Mouse (Mus musculus): Measurements from ENCODE around the gene Ank3.
A peak's percentile ranks its signal among the peaks of the same experiment; 100 is the strongest.

Ank3 gene

DNA sequence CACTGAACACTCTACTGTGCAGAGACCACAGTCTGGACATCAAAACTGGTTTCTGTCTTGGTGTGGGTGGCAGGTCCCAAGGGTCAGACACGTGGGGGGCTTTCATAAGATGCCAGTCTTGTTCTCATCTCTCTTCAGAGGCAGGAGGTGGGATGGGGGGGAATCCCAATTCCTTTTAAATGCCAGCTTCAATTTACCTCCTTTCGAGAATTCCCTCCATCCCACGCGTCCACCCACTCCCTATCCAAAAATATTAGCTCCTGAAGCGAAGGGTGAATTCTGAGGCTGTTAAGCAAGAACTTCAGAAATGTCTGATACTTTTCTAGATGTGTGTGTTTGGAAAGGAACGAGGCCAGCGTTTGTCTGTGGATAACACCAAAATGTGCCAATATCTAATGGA is 177.7 kb downstream of the Ank3 start:
- DNase-seq: peak; percentile 65

DNA sequence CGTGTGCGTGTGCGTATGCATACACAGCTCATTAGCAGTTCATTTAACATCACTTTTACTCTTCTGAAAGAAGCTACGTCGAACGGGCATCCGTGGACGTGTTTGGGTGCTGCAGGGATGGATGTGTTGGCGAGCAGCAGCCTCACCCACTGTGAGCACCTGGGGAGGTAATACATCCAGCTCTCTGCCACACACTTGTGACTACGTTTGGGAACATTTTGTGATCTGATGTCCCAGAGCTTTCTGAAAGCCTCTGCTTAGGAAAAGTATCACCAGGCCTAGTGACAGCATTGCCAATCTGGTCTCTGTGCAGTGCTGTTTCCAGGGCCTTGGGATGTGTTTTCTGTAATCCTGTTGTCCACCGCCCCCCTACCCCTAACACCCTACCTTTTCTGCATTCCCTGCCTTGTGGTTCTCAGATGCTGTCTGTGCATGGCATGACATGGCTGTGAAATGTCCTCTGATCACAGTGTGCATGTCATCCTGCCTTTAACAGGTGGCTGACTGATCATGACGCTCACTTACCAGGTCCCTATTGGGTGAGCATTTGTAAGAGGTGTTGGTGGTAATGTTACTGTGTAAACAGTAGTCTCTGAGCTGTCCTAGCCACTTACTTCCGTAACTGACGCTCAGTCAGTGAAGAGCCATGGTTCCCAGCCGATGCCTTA is 178.6 kb downstream of the Ank3 start:
- DNase-seq: no peak

DNA sequence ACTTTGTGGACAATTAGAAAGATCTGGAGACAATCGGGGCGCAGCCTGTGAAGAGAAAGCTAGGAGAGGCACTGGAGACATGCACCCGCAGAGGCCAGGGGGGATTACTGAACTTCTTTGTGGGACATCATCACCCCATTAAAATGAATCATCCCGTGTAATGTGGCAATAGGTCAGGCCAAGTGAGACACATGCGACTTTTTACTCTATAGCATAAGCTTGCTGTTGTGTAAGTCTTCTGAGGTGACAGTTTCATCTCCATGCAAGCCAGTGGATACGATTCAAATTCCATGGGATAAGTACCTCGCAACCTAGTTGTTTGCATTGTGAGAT is 179.1 kb downstream of the Ank3 start:
- DNase-seq: no peak

DNA sequence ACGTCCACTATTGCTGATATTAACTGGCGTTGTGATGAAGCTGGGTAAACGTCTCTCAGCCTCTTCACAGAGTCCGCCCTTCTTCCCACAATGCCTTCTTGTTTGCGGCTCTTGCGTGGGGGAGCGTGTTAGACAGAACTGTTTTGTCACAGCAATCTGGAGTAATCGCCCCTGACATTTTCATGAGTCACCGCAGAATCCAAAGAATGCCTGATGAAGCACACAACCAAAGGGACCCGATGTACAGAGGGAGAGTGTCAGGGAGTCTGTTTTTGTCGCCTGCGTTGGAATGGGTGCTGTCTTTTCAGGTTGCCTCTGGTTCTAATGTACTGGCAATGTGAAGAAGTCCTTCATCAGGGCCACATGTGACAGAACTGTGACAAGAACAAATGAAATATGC is 181.0 kb downstream of the Ank3 start:
- DNase-seq: peak; percentile 86

DNA sequence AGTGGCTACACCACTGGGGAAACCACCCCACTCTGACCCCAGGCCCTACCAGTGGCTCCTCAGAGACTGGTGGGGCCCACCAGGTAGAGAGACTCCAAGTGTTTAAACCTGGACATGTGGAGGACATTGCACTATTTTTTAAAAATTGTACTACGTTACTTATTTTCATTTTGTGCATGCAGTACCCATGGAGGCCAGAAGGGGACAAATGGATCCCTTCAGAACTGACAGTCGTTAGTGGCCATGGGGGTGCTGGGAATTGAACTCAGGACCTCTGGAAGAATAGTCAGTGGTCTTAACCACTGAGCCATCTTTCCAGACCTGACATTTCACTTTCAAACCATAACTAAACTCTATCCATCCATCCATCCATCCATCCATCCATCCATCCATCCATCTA is 183.0 kb downstream of the Ank3 start:
- DNase-seq: no peak

DNA sequence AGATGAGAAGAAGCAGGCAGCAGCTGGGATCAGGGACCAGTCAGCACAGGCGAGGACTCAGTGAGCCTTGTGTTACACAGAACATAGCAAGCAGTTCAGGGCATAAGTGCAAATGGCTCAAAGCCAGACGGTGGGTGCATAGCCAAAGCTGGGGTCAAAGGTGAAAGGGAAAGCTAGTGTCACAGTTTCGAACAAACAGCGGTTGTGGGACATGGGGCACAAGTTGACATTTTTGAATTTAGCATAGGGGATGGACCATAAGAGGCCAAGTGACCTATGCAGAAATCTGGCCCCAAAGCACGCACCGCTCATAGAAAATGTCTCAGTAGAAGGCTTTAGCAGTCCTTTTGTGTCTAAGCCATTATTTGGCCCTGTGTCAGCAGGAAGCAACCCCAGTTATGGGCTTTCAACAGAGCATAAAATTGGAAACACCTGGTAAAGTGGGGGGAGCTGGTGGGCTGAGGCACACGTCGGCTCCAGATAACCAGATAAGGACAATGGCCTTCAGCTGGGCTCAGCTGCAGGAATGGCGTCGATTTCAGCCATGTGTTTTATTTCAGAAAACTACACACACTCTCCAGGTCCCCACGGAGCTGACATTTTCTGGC is 185.4 kb downstream of the Ank3 start:
- no peak for DNase-seq

DNA sequence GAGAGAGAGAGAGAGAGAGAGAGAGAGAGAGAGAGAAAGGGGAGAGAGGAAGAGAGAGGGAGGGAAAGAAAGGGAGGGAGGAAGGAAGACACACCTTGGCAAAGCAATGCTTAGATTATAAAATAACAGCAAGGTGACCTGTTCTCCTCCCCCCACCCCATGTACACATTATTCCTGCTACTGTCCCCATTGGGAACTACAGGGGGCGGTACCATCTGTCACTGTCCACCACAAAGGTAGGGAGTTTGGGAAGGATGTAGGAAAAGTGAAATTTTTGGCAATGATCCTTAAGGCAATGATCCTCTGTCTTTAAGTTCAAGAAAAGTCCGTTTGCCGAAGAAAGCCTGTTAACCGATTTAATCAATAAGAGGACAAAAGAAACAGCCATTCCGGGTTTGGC is 186.0 kb downstream of the Ank3 start:
- DNase-seq: no peak

DNA sequence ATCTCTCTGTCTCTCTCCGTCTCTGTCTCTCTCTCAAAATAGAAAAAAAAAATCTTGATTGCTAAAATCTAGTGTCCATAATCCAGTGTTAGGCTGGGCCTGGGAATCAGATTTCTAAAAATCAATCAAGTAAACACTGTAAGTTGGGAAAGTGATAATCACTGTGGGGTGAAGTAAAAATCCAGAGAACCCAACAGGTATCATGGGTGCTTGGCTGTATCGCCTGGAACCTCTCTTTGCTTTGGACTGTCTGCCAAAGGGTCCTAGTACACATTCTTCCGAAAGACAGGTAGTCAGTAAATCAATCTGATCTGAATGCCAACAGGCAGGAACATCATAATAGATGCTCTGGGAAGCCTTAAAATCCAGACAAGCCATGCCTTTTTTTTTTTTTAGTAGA is 186.7 kb downstream of the Ank3 start:
- no peak for DNase-seq

DNA sequence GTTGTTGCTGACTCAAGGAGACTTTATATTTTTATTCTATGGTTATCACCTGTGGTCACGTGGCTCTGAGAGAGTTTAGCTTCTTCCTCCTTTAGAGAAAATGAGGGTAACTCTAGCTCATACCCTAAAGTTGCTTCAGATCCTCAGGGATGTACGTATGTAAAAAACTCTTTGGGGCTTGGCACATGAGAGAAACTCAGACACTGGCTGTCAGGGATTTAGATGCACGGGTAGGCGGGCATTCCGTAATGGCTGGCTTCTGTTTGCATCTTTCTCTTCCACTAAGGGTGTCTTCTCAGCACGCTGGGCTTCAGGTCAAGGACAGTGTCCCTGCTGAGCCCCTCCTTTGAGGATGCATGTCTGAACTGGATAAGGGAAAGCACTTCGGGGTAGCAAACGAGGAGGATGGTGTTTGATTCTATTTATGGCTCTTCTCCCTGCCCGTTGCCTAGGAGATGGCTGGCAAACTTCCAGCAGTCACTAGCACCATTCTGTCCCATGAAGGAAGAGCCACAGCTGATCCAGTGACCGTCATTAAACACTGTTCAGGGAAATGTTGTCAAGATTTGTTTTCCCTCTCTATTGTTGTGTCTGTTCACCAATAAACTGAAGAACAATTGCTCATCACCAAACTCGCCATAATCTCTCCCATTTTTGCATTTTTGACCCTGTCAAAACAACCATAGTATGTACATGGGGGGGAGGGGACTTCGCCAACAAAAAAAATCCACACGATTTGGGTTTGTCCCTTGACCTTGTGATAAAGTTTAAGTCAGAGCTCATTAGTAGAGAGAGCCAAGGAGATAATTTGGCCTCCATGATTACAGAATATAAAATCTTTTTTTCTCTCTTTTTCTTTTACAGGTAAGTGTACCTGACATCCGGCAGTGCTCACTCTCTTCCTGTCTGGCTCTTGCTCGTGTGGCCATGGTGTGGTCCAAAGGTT is 195.9 kb downstream of the Ank3 start:
- DNase-seq: peak; percentile 70

DNA sequence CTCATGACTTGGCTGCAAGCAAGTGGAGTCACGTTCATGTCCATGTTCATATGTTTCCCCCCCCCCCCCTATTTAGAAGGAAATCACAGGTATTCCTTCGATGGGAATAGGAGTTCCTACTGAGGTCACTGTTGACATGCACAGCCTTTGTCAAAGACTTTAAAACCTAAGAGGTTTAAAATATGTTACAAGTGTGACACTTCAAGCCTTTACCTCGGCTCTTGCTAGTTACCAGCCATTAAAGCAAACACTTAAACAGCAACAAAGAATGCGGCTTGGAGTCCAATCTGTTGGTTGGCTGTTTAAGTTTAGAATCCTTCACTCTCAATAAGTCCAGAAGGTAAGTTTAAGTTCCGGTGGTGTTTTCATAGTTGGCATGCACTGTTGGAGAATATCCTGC is 196.9 kb downstream of the Ank3 start:
- no peak for DNase-seq

DNA sequence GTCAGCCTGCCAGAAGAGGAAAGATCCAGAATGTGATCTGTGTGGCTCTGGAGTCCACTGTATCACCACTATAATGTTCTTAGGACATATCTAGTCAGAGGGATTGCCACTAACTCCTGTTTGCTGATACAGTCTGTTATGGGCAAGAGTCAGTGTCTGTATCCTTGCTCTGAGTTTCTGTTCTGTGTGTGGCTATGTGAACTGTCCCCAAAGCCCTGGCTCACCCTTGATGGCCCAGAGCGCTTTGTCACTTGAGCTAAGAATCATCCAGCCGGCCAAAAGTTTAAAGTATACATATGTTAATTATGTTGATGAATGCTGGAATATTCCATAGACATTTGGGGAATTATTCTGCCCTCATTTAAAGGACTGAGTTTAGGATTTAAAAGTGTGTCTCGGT is 202.9 kb downstream of the Ank3 start:
- no peak for DNase-seq

DNA sequence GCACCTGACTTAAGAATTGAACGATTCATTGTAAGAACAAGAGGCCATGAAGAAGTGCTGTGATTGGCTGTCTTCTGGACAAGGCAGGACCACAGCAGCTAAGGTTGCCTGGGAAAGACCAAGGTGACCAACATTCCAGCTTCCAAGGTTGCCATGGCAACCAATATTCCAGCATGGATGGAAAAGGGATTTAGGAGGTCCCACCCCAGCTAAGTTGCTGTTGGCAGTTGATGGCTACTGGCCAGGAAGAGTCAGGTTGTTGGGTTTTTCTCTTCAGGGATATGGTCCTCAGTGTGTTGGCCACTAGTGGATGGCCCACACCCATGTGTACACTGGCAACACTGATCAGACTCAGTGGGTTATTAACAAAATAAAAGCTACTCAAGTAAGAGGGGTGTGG is 204.1 kb downstream of the Ank3 start:
- no peak for DNase-seq

DNA sequence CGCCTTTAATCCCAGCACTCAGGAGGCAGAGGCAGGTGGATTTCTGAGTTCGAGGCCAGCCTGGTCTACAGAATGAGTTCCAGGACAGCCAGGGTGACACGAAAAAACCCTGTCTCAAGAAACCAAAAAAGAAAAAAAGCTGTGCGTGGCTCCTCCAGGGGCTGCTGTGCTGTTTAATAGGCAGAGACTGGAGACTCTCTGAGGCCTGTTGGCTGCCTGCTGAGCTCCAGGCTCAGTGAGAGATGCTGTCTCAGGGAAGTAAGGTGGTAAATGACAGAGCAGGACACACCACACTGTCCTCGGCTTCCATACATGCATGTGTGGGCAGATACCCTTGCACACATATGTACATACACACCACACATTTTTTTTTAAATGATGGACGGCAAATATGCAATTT is 206.0 kb downstream of the Ank3 start:
- no peak for DNase-seq

DNA sequence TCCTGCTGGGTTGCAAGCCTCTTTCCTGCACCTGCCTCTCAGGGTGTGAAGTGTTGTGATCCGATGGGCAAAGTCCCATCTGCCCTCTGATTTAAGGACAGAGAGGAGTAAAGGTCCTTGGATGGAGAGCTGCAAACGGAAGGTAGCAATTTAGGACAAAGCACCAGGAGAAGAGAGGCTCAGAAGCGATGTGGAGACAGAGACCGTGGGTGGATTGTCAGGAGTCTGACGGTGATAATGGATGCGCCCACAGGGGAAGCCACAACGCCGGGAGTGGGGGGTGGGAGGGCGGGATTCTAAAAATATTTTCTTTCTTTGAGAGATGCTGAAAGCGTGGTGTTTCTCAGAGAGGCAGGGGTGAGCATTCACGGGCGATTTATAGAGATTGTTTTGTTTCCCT is 206.6 kb downstream of the Ank3 start:
- DNase-seq: peak; percentile 64

DNA sequence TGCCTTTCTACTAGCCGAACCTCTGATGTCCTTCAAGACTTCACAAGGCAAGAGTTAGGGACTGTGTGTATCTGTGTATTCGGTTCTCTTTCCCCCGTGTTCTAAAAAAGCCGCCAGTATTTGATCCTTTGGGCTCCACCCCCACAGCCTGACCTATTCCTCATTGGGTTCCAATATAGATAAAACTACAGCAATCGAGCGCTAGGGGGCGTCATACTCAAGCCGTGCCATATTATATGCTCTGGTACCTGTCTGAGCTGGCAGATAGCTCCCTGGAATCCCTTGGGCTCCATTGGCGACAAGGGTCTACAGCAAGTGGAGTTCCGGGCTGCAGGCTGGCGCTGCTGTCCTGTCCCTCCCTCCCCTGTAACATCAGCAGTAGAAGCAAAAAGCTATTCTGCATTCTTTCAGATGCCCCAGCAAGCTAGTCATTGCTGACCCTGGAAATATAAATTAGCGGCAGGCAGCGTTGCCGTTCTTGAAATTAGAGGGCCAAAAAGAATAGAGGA is 209.1 kb downstream of the Ank3 start:
- DNase-seq: no peak

DNA sequence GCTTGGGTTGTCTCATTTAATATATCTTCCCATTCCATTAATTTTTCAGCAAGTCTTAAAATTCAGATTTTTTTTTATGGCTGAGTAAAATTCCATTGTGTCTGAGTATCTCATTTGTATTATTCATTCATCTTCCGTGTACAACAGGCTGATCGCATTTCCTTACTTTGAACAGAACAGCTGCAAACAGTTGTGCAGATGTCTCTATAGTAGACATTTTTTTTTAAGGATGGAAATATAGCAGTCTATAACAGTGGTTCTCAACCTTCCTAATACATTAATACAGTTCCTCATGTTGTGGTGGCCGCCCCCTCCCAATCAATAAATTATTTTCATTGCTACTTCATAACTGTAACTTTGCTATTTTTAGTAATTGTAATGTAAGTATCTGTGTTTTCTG is 212.7 kb downstream of the Ank3 start:
- no peak for DNase-seq

DNA sequence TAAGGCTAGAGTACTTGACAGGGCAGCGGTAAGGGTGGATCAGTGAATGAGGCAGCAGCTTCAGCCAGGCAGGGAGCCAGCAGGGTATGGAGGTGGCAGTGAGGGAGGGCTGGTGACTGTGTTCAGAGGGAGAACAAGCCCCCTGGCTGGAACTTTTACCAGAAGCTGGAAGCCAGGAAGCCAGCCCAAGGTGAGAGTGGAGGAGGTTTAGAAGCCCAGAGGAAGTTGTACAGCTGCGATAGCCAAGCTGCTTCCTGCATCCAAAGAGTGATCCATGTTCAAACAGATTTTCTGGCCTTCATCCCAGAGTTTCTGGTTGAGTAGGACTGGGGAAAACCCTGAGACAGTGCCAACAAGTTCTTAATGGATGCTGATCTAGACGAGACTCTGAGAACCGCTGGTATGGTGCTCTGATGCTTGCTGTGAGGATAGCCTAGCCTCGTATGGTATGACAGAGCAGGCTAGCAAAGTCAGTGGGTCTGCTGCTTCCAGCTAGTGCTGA is 213.3 kb downstream of the Ank3 start:
- peak; percentile 66 for DNase-seq

DNA sequence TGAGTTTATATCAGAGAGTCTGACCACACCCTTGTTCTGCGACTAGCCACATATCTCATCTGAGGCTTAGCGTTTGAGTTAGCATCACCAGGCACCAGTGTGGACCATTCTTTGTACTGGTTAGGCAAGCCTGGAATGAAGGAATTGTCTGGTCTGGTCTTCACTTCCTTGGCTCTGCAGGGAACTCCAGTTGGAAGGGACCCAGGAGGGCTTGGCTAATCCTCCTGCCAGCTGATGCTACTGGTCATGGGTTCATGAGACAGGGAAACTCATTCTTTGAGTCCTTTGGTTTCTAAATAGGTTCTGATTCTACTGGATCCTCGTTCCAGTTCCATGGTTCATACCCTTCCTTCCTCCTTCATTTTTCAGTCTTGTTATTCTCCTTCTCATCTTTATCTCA is 218.4 kb downstream of the Ank3 start:
- no peak for DNase-seq

DNA sequence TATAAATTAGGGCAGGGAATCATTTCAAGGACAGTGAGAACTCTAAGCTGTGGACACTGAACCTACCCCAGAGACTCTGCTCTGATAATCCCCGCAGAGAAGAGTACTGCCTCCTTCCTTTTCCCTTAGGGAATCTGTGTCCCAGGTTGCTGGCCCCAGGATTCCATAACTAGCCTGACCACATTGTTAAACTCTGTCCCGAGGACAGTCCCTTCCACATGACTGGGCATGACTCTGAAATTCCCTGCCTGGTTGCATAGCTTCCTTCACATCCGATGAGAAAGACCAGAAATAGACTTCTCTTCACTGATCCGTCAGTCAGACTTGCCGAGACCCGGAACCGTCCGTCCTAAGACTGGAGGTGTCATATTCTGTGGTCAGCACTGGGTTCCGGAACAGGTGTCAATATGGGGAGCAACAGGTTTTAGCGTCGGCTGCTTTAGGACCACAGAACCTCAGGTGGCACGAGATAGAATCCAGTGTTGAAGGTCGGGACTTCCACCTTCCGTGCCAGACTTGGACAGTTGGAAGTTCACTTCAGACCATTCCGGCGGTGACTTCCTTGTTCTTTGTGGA is 219.1 kb downstream of the Ank3 start:
- DNase-seq: no peak

DNA sequence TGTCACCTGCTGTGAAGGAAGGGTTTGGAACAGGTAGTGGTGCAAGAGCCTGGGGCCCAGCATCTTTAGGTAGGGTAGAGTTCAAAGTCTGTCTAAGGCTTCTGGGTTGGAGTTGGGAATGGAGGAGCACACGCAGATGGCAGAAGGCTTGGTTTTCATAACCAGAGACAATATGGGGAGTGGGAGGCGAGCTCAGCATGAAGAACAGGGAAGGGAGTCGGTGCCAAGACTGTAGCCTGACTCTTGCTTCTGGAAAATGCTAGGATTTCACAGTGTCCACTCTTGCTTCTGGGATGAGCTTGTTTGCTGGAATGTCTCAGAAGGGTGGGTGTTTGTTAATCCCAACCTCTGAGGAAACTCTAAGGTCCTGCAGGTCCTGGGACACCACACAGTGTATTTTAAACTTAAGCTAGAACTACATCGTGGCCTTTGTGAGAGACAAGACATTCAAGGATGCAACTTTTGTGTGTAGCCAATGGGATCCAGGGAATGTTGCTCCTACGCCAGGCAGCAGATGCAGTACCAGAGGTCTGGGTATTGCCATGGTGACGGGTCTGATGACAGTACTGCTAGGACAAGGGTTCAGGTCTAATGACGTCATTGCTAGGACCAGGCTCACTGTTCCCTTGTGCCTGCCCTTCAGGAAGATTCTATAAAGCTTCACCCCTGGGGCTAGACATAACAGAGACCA is 222.3 kb downstream of the Ank3 start:
- DNase-seq: no peak

DNA sequence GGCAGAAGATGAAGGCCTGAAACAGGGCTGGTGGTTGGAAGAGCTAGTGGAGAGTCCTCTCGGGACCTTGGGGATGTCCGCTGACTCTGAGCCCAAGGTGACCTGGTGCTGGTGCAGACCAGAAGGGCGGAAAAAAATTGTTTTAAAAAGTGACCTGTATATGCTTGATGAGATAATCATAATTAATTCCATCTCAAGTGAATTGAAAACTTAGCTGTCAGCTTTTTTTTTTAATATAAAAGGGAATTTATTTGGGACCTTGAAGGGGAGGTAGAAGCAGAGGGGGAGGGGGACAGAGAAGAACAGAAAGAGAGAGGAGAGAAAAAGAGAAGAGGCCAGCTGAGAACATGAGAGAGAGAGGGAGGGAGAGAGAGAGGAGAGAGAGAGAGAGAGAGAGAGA is 229.2 kb downstream of the Ank3 start:
- DNase-seq: no peak

DNA sequence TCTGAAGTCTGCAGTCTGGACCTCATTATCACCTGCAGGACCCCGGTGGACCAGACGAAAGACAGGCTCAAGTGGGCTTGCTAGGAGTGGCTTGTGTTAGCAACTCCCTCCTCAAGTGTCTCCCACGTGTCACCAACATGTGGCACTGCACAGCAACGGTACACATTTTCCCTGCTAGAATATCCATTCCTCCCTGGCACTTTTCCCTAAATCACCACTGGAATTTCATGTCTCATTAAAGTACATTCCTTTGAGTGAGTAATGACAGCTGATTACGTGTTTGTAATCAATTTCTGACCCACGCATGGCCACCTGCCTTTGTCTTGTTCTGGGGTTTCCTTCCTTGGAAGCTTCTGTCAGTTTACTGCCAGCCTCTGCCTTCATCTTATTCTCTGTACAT is 230.2 kb downstream of the Ank3 start:
- DNase-seq: no peak
